Mouse (Mus musculus): Measurements from ENCODE around the gene Dbx2.

Gene Dbx2

GRCm38 (mm10) chr15:95622797-95623196, 33.0 kb downstream of the Dbx2 start:
- no peak for DNase-seq (ENCODE audit: low spot score)

DNA sequence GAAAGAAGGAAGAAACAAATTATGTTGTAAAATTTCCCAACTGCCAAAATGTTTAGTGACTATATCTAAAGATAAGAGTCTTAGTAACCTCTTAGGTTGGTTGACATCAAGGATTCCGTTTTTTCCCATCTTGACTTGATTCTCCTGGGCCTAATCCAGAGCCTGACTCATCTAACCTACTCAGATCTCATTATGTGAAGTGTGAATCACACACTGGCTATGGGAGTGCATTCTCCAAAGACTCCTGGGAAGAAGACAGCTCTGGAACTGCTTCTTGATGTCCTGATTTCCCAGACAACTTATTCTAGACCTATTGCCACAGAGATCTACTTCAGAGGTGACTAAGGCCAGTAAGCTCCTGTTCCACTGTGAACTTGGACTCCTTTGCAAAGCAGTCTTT, 43.2 kb downstream of the Dbx2 start:
- DNase-seq (ENCODE audit: low spot score), result no peak

GRCm38 (mm10) chr15:95601179-95601578, 54.6 kb downstream of the Dbx2 start:
- no peak for DNase-seq (ENCODE audit: low spot score)

- DNase-seq (ENCODE audit: low spot score), result no peak
These were observed 57.1 kb downstream of the Dbx2 start for GRCm38 (mm10) chr15:95598630-95599029.

GRCm38 (mm10) chr15:95586906-95587305, 68.9 kb downstream of the Dbx2 start:
- no peak for DNase-seq (ENCODE audit: low spot score)

DNA sequence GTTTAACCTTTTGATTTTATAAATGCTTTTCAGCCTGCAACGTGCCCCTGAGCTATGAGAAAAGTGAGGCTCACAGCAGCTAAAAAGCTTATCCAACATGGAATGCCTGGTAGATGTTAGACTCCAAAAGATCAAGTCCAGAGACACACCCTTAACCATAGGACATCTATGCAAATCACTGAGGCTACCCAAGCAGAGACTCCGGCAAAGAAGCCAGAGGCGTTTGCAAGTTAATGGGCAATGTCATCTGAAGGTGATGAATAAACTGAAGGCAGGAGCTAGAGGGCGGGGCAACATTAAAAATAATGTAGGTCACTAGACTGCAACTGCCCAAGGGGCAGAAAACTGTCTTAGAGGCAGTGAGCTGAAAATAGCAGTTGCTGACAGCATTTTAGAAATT, 70.9 kb downstream of the Dbx2 start:
- no peak for DNase-seq (ENCODE audit: low spot score)

DNA sequence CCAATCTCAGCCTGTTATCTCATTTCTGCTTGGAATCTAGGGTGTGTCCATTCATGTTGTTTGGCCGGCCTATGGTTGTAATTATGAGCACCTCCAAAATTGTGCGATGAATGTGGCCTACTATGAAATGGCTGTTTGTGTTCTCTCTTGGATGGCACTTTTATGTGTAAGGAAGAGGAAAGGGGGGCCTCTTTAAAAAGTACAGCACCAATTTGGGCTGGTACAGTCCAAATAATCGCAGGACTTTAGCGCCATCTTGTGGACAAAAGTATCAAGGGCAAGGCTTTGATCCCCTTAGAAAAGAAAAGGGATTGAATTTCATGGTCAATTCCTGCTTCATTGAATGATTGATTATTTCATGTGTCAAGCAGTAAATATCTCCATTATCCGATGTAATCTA, 81.1 kb downstream of the Dbx2 start:
- DNase-seq (ENCODE audit: low spot score), result peak; percentile 62

Data from testis, postnatal 10 days (tissue).